Mouse (Mus musculus) heart, adult 2 months (tissue): ENCODE data around the gene Efna2. TPM values are rescaled to one million over a fixed set of nuclear protein-coding genes. Genes with fewer than 3 reads are reported as not detected.
"Not testable (repeated sequence)": the region's sequence is repeated elsewhere in the genome, so short reads cannot be mapped to it uniquely, and the experiment has no call there.

Source experiments
- DNase-seq, 2 experiments: peaks; one replicate each; pipeline ENCODE4 v3.0.0; 2021
- H3K27ac ChIP-seq: fragments of 200-600 bp; 2 replicates; pipeline ENCODE4 v1.8.1; 2022
- H3K27me3 ChIP-seq: fragments of 200-500 bp; 2 replicates; pipeline ENCODE4 v1.6.1; 2012; ENCODE audit warnings: mild to moderate bottlenecking, low read length, inconsistent platforms, mixed read lengths; ENCODE audit not compliant: control insufficient read depth, insufficient read depth
- H3K36me3 ChIP-seq: fragments of 200-500 bp; 2 replicates; pipeline ENCODE4 v1.6.1; 2012; ENCODE audit warnings: low read length, inconsistent platforms; ENCODE audit not compliant: control insufficient read depth, insufficient read depth
- H3K4me1 ChIP-seq: fragments of 200-500 bp; 2 replicates; pipeline ENCODE4 v1.6.1; 2011; ENCODE audit warnings: low read length; ENCODE audit not compliant: control insufficient read depth, insufficient read depth
- H3K4me3 ChIP-seq: fragments of 200-600 bp; 2 replicates; pipeline ENCODE4 v1.8.1; 2022
- H3K79me2 ChIP-seq: fragments of 200-500 bp; replicated peaks from 2 replicates; pipeline ENCODE4 v1.6.1; 2012; ENCODE audit warnings: mild to moderate bottlenecking, inconsistent platforms, low read length, moderate library complexity, mixed read lengths; ENCODE audit not compliant: control insufficient read depth, insufficient read depth
- H3K9ac ChIP-seq: fragments of 200-500 bp; 2 replicates; pipeline ENCODE4 v1.6.1; 2012; ENCODE audit warnings: low read depth, mild to moderate bottlenecking, control low read depth, inconsistent platforms, low read length, mixed read lengths
- CTCF ChIP-seq: fragments of 200-600 bp; IDR thresholded peaks from 2 replicates; pipeline ENCODE4 v1.8.1; 2022; ENCODE audit warnings: antibody characterized with exemption, mild to moderate bottlenecking, moderate library complexity
- EP300 ChIP-seq: fragments of 200-500 bp; IDR thresholded peaks from 2 replicates; pipeline ENCODE4 v1.6.1; 2011; ENCODE audit warnings: low read depth, low read length, control low read depth; ENCODE audit not compliant: insufficient read depth
- POLR2A ChIP-seq: fragments of 200-500 bp; IDR thresholded peaks from 2 replicates; pipeline ENCODE4 v1.6.1; 2011; ENCODE audit warnings: mild to moderate bottlenecking, low read depth, low read length, control low read depth; ENCODE audit not compliant: insufficient read depth
- WGBS: fragments of 180-500 bp; shearing (Covaris S2); methylation state at CpG from one replicate; pipeline ENCODE4 v1.1.7; 2018; 5-methylcytosine and 5-hydroxymethylcytosine counted together
- intact Hi-C: fragments of 180-260 bp; cut with DNase I; formaldehyde crosslinking; loops from one replicate; pipeline ENCODE4 v1.15.1; 2025
- polyA plus RNA-seq: library from polyadenylated mRNA; depleted of rRNA; stranded (reverse); fragments of >200 nt; gene quantifications from 2 replicates; pipeline ENCODE4 v1.2.3, GENCODE M21; 2012
- total RNA-seq, 2 experiments: library from RNA; stranded (reverse); gene quantifications; 2 replicates each; pipeline ENCODE4 v1.2.3; 2021

Gene Efna2
- total and polyA plus RNA-seq, 3 experiments = 0.86 to 1.7 (median 1.1) TPM

- no peak overlapping the region; the same call in 1 of the 2 replicates for H3K27ac ChIP-seq
- intact Hi-C loops = no loop called here
- DNase-seq = peak; percentile 18 to 27
- no peaks in the 10 kb centered on the region for H3K79me2 ChIP-seq
- H3K4me3 ChIP-seq = no peak overlapping the region
- no peak overlapping the region for H3K9ac ChIP-seq
- H3K27me3 ChIP-seq = no peaks in the 10 kb centered on the region
- H3K36me3 ChIP-seq = peaks cover 2% of the 10 kb centered on the region; the same call in 1 of the 2 replicates
- TF ChIP-seq POLR2A = no peak
- TF ChIP-seq EP300 = no peak
- TF ChIP-seq CTCF = no peak
- H3K4me1 ChIP-seq = peaks cover 29% of the 10 kb centered on the region
- 76% methylated on average over 6 of the region's 6 CpGs for WGBS
These were observed 16.5 kb upstream of the Efna2 start for GRCm38 (mm10) chr10:80162716-80163299.

- H3K4me3 ChIP-seq = no peak overlapping the region
- no peaks in the 10 kb centered on the region for H3K27me3 ChIP-seq
- TF ChIP-seq POLR2A (no peak), CTCF (no peak), EP300 (no peak)
- 46% methylated on average over 8 of the region's 8 CpGs for WGBS
- H3K9ac ChIP-seq = no peak overlapping the region
- no peaks in the 10 kb centered on the region for H3K79me2 ChIP-seq
- H3K4me1 ChIP-seq = peaks cover 29% of the 10 kb centered on the region
- H3K27ac ChIP-seq = peak overlapping the region; percentile 74
- H3K36me3 ChIP-seq = peaks cover 1% of the 10 kb centered on the region; the same call in 1 of the 2 replicates
- intact Hi-C loops = no loop called here
- peak; percentile 53 to 72 for DNase-seq
These were observed 15.6 kb upstream of the Efna2 start for GRCm38 (mm10) chr10:80163721-80164120.

- no peaks in the 10 kb centered on the region for H3K27me3 ChIP-seq
- intact Hi-C loops = no loop called here
- no peaks in the 10 kb centered on the region for H3K79me2 ChIP-seq
- peaks cover 23% of the 10 kb centered on the region for H3K4me1 ChIP-seq
- H3K27ac ChIP-seq = peak overlapping the region; percentile 74
- H3K9ac ChIP-seq = peak overlapping the region; percentile 37
- WGBS = 8% methylated on average over 44 of the region's 44 CpGs
- TF ChIP-seq EP300 = no peak
- TF ChIP-seq CTCF = no peak
- peaks cover 2% of the 10 kb centered on the region; the same call in 1 of the 2 replicates for H3K36me3 ChIP-seq
- H3K4me3 ChIP-seq = peak overlapping the region; percentile 64
- peak in 1 of 2 experiments; percentile 54 for DNase-seq
These were observed 14.9 kb upstream of the Efna2 start for GRCm38 (mm10) chr10:80164161-80164997.

GRCm38 (mm10) chr10:80164998-80165344 lies 14.3 kb upstream of the Efna2 start:
- peak overlapping the region; percentile 64 for H3K4me3 ChIP-seq
- intact Hi-C loops = loop anchor here (1.0 to 5.0 kb wide), 2 partner anchors 20 to 313 kb away; partner anchors contain the start of gene Ptbp1
- TF ChIP-seq POLR2A (peak; percentile 95), CTCF (0 out of 2 replicates have a peak, but pooled peaks have one; percentile 100), EP300 (peak; percentile 100)
- peaks cover 2% of the 10 kb centered on the region; the same call in 1 of the 2 replicates for H3K36me3 ChIP-seq
- H3K79me2 ChIP-seq = no peaks in the 10 kb centered on the region
- H3K4me1 ChIP-seq = peaks cover 21% of the 10 kb centered on the region
- peak; percentile 96 for DNase-seq
- H3K27me3 ChIP-seq = no peaks in the 10 kb centered on the region
- peak overlapping the region; percentile 74 for H3K27ac ChIP-seq
- under 1% methylated on average over 17 of the region's 17 CpGs for WGBS
- peak overlapping the region; percentile 37 for H3K9ac ChIP-seq

- no peak for TF ChIP-seq POLR2A
- TF ChIP-seq EP300 = no peak
- TF ChIP-seq CTCF = no peak; the same call in 1 of the 2 replicates
- Histone ChIP-seq H3K36me3 (peaks cover 2% of the 10 kb centered on the region; the same call in 1 of the 2 replicates), H3K9ac (peak within 1 kb of the TSS; percentile 37), H3K4me3 (peak within 1 kb of the TSS; percentile 64), H3K27me3 (no peaks in the 10 kb centered on the region), H3K4me1 (peaks cover 17% of the 10 kb centered on the region), H3K27ac (peak within 1 kb of the TSS; percentile 88), H3K79me2 (peaks cover 1% of the 10 kb centered on the region)
- 26% methylated on average over 20 of the region's 20 CpGs for WGBS
- peak in 1 of 2 experiments; percentile 29 for DNase-seq
- intact Hi-C loops = loop anchor here (1.0 to 5.0 kb wide), 3 partner anchors 20 to 313 kb away; partner anchors contain the start of genes Ptbp1 and Stk11
These were observed 13.7 kb upstream of the Efna2 start, which contains the start of gene Cirbp for GRCm38 (mm10) chr10:80165392-80166128. Gene Cirbp, plus strand, starts transcription at chr10:80165985.

GRCm38 (mm10) chr10:80166136-80166535 lies 13.1 kb upstream of the Efna2 start:
- H3K27me3 ChIP-seq, H3K36me3 ChIP-seq, H3K27ac ChIP-seq, H3K9ac ChIP-seq, H3K79me2 ChIP-seq, H3K4me3 ChIP-seq, DNase-seq: not testable (repeated sequence)
- H3K4me1 ChIP-seq = peaks cover 14% of the 10 kb centered on the region
- intact Hi-C loops = loop anchor here (2.0 to 5.0 kb wide), 2 partner anchors 51 to 314 kb away; partner anchors contain the start of genes Ptbp1 and Stk11
- WGBS = 91% methylated on average over 4 of the region's 4 CpGs
